Mouse (Mus musculus): ENCODE results near the gene Osbpl10.
"Not testable (repeated sequence)": the region's sequence is repeated elsewhere in the genome, so short reads cannot be mapped to it uniquely, and the experiment has no call there.

Osbpl10 gene

GRCm38 (mm10) chr9:115261896-115262295 is 283.5 kb downstream of the Osbpl10 start:
- no peak for DNase-seq (ENCODE audit: low read depth, low spot score)

GRCm38 (mm10) chr9:115271556-115271955 is 293.2 kb downstream of the Osbpl10 start:
- DNase-seq (ENCODE audit: low read depth, low spot score) = no peak

GRCm38 (mm10) chr9:115272451-115272850 is 294.1 kb downstream of the Osbpl10 start:
- not testable (repeated sequence) for DNase-seq (ENCODE audit: low read depth, low spot score)

- no peak for DNase-seq (ENCODE audit: low read depth, low spot score)
These were observed 294.8 kb downstream of the Osbpl10 start for GRCm38 (mm10) chr9:115273095-115273649.

- no peak for DNase-seq (ENCODE audit: low read depth, low spot score)
These were observed 296.4 kb downstream of the Osbpl10 start for GRCm38 (mm10) chr9:115274806-115275205.

DNA sequence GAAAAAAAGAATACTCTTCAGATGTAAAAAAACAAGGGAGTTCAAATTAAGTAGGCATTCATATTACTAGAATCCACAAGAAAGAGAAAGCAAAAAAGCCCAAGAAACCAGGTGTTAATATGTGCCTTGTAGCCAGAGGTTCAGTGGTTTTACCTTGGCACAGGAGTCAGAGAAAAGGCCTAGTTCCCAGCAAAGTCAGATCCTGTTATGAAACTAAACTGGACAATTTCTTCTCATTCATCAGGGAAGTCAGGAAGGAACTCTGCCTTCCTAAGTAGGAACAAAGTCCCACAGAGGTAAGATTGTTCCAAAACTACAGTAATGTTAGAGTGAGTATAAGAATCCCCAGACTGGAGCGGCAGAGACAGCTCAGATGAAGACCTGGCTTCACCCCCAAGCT is 300.3 kb downstream of the Osbpl10 start:
- no peak for DNase-seq (ENCODE audit: low read depth, low spot score)

All from retina, postnatal 7 days (tissue).